Mouse (Mus musculus) forebrain, embryonic 10.5 days (tissue): ENCODE measurements around the gene Ubl4b. TPM values are rescaled to one million over a fixed set of nuclear protein-coding genes. Genes with fewer than 3 reads are reported as not detected.

Experiments used
- DNase-seq: peaks from one replicate; pipeline ENCODE4 v3.0.0-alpha.2; 2017; ENCODE audit warnings: low spot score; ENCODE audit errors: extremely low spot score
- H3K27ac ChIP-seq: fragments of 300-500 bp; sonication (generic); 2 replicates; pipeline ENCODE4 v1.5.1; 2016; ENCODE audit warnings: mild to moderate bottlenecking
- H3K27me3 ChIP-seq: fragments of 300-500 bp; sonication (generic); 2 replicates; pipeline ENCODE4 v1.6.1; 2016; ENCODE audit warnings: mild to moderate bottlenecking; ENCODE audit not compliant: poor library complexity, severe bottlenecking
- H3K36me3 ChIP-seq: fragments of 300-500 bp; sonication (generic); replicated peaks from 2 replicates; pipeline ENCODE4 v1.6.1; 2016; ENCODE audit warnings: mild to moderate bottlenecking, moderate library complexity
- H3K4me1 ChIP-seq: fragments of 300-500 bp; sonication (generic); 2 replicates; pipeline ENCODE4 v1.6.1; 2016
- H3K4me3 ChIP-seq: fragments of 300-500 bp; sonication (generic); 2 replicates; pipeline ENCODE4 v1.5.1; 2016; ENCODE audit warnings: mild to moderate bottlenecking, moderate library complexity
- H3K9me3 ChIP-seq: fragments of 300-500 bp; sonication (generic); 2 replicates; pipeline ENCODE4 v1.6.1; 2016; ENCODE audit warnings: mild to moderate bottlenecking, moderate library complexity
- WGBS: fragments of 180-500 bp; shearing (Covaris S2); methylation state at CpG from one replicate; pipeline ENCODE4 v1.1.7; 2016; 5-methylcytosine and 5-hydroxymethylcytosine counted together
- polyA plus RNA-seq: library from polyadenylated mRNA; unstranded; fragments of >200 nt; fragmentation: Nextera tagmentation; extraction: Ambion mirVana; gene quantifications from 2 replicates; pipeline ENCODE4 v1.2.1, GENCODE M21; 2016

Gene Ubl4b
- polyA plus RNA-seq, 1 experiment from 2014 or later = 0.46 TPM

DNA sequence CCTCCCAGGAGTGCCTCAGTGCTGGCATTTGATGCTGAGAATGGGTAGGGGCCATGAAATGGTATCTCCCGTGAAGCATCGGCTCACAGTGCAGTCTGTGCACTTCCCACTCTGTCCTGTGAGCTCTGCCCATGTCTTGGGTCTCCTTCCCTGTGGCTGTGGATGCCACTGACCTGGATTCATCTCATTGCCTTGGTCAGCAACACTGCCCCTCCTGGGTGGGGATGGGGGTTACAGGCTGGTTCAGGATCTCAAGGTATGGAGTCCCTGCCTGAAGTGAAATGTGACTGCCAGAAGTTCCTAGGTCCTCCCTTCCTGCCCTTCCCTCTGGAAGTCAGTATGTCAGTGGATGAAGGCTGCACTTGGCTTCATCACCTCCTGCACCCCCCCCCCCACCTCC lies 7.2 kb upstream of the Ubl4b start:
- no peak for DNase-seq
- Histone ChIP-seq H3K9me3 (no peaks in the 10 kb centered on the region), H3K4me1 (peaks cover 43% of the 10 kb centered on the region), H3K36me3 (no peaks in the 10 kb centered on the region), H3K27me3 (peaks cover 21% of the 10 kb centered on the region), H3K4me3 (no peak overlapping the region), H3K27ac (no peak overlapping the region)
- WGBS = 74% methylated on average over 2 of the region's 2 CpGs

DNA sequence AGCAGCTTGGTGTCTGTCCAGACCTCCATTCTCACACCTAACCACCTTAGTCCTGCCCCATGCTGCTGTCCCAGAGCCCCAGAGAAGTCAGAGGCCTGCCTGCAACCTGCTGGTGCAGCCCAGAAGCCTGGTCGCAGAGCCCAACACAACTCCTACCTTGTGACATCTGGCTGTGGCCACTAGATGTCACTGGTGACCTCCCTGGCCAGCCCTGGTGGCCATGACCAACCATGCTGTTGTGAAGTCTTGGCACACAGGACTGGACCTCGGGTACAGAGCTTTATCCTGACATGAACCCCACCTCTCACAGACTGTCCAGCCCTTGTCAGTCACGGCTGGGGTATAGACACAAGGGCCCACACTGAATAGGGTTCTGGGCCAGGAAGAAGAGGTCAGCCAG lies 4.3 kb upstream of the Ubl4b start:
- H3K36me3 ChIP-seq = no peaks in the 10 kb centered on the region
- H3K27ac ChIP-seq = no peak overlapping the region
- 17% methylated on average over 3 of the region's 3 CpGs for WGBS
- H3K4me3 ChIP-seq = no peak overlapping the region
- H3K9me3 ChIP-seq = no peaks in the 10 kb centered on the region
- H3K27me3 ChIP-seq = peaks cover 16% of the 10 kb centered on the region; the same call in 1 of the 2 replicates
- peak; percentile 60 for DNase-seq
- peaks cover 28% of the 10 kb centered on the region for H3K4me1 ChIP-seq

DNA sequence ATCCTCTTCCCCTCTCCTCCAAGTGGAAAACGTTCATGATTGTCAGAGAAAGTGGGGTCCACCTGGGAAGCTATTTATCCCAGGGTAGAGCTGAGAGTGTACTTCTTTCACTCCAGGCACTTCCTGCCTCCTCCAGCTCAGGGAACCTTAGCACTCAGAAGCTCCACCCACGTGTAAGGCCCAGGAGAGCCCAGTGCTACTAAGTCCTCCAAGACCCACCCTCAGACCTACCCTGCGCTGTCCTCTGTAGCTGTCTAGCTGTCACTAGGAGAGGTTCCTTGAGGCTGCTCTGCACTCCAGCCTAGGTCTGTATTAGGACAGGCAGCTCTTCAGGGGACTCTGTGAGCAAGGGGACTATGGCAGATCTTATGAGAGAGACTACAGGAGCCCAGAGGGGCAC lies 3.9 kb upstream of the Ubl4b start:
- peaks cover 24% of the 10 kb centered on the region for H3K4me1 ChIP-seq
- H3K27ac ChIP-seq = no peak overlapping the region
- no peak for DNase-seq
- 27% methylated on average over 3 of the region's 3 CpGs for WGBS
- no peak overlapping the region for H3K4me3 ChIP-seq
- peaks cover 16% of the 10 kb centered on the region; the same call in 1 of the 2 replicates for H3K27me3 ChIP-seq
- no peaks in the 10 kb centered on the region for H3K9me3 ChIP-seq
- H3K36me3 ChIP-seq = no peaks in the 10 kb centered on the region

- H3K27ac ChIP-seq = no peak overlapping the region
- peaks cover 13% of the 10 kb centered on the region for H3K4me1 ChIP-seq
- peaks cover under 1% of the 10 kb centered on the region; the same call in 1 of the 2 replicates for H3K27me3 ChIP-seq
- DNase-seq = peak; percentile 64
- 75% methylated on average over 17 of the region's 17 CpGs for WGBS
- no peaks in the 10 kb centered on the region for H3K36me3 ChIP-seq
- no peaks in the 10 kb centered on the region for H3K9me3 ChIP-seq
- H3K4me3 ChIP-seq = no peak overlapping the region
These were observed 4.3 kb downstream of the Ubl4b start for GRCm38 (mm10) chr3:107550409-107551049.

GRCm38 (mm10) chr3:107546956-107547355 lies 7.9 kb downstream of the Ubl4b start:
- H3K9me3 ChIP-seq = no peaks in the 10 kb centered on the region
- DNase-seq = no peak
- 73% methylated on average over 2 of the region's 2 CpGs for WGBS
- H3K4me1 ChIP-seq = peaks cover 9% of the 10 kb centered on the region
- no peaks in the 10 kb centered on the region for H3K36me3 ChIP-seq
- no peak overlapping the region for H3K27ac ChIP-seq
- no peak overlapping the region for H3K4me3 ChIP-seq
- H3K27me3 ChIP-seq = no peaks in the 10 kb centered on the region

DNA sequence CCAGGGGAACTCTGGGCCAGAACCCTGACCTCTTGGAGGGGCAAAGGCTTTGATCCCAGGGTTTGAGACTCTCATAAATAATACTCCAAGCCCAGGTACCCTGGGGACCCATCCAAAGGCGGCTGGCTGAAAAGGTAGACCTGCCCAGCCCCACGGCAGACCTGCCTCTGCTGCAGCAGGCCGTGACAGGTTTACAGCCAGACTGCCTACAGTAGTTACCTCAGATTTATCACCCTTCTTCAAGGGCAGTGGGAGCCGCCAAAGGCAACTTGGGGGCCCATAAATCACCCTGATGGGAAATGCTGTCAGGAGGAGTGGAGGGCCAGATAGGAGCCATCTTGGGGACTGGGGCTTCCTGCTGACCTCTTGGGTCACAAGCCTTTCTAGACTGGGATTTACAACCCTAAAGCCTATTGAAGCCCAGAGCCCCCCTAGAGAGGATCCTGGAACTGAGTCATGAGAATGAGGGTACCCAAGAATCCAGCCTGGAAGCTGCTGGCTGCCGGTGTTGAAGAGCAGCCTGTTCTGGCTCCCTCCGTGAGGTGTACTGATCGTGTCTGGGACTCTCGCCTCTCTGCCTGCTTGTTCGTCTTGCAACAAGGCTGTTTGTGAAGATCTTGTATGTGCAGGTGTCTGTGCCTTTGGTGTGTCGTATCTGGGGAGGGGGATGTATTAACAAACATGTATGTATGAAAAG lies 9.0 kb downstream of the Ubl4b start:
- H3K4me3 ChIP-seq = no peak overlapping the region
- 82% methylated on average over 10 of the region's 10 CpGs for WGBS
- no peak overlapping the region for H3K27ac ChIP-seq
- peaks cover 9% of the 10 kb centered on the region for H3K4me1 ChIP-seq
- H3K9me3 ChIP-seq = no peaks in the 10 kb centered on the region
- no peak for DNase-seq
- H3K36me3 ChIP-seq = no peaks in the 10 kb centered on the region
- H3K27me3 ChIP-seq = no peaks in the 10 kb centered on the region

DNA sequence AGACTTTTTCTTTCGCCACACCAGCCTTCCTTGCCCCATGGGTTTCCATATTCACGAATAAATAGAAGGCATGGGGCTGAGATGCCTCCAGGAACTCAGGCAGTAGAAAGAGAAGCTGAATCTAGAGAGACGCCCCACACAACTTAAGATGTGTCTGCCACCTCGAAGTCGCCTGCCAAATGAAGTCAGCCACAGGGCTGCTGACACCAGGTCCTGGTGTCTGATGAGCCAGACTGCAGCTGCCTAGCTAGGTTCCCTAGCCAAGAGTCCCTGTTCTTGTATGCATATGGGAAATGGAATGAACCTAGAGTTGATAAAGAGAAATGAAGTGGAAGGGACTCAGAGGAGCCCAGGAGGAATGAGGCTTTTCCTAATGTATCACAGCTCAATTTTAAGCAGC lies 9.6 kb downstream of the Ubl4b start:
- Histone ChIP-seq H3K27ac (no peak overlapping the region), H3K4me1 (peaks cover 8% of the 10 kb centered on the region), H3K9me3 (no peaks in the 10 kb centered on the region), H3K4me3 (no peak overlapping the region), H3K36me3 (no peaks in the 10 kb centered on the region), H3K27me3 (no peaks in the 10 kb centered on the region)
- WGBS = 83% methylated on average over 5 of the region's 5 CpGs
- DNase-seq = no peak

GRCm38 (mm10) chr3:107543158-107544080 lies 11.5 kb downstream of the Ubl4b start:
- peaks cover 10% of the 10 kb centered on the region; the same call in 1 of the 2 replicates for H3K27me3 ChIP-seq
- WGBS = 82% methylated on average over 8 of the region's 8 CpGs
- no peaks in the 10 kb centered on the region for H3K9me3 ChIP-seq
- no peak for DNase-seq
- no peaks in the 10 kb centered on the region for H3K4me1 ChIP-seq
- no peak overlapping the region for H3K27ac ChIP-seq
- H3K4me3 ChIP-seq = no peak overlapping the region
- H3K36me3 ChIP-seq = no peaks in the 10 kb centered on the region

DNA sequence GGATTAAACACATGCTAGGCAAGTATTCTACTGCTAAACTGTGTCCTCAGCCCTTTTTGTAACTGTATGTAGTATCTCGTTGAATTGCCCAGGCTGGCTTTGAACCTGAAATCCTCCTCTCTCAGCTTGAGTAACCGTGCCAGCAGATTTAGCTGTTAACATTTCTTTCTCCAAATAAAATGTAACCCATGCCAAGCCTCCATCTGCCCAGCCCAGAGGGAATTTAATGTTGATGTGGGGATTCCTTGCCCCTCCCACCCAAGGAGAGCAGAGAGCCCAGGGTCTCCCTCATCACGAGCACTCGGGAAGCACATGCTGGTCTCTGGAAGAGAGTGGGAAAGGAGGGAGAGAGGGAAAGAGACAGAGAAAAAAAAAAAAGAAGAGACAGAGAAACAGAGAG lies 12.3 kb downstream of the Ubl4b start:
- Histone ChIP-seq H3K9me3 (no peaks in the 10 kb centered on the region), H3K4me1 (peaks cover 1% of the 10 kb centered on the region), H3K27me3 (peaks cover 17% of the 10 kb centered on the region), H3K27ac (no peak overlapping the region), H3K4me3 (no peak overlapping the region), H3K36me3 (no peaks in the 10 kb centered on the region)
- WGBS = 71% methylated on average over 4 of the region's 4 CpGs
- no peak for DNase-seq

GRCm38 (mm10) chr3:107537504-107537889 lies 17.4 kb downstream of the Ubl4b start:
- Histone ChIP-seq H3K4me3 (peak overlapping the region; percentile 36), H3K9me3 (no peaks in the 10 kb centered on the region), H3K4me1 (peaks cover 15% of the 10 kb centered on the region), H3K36me3 (no peaks in the 10 kb centered on the region), H3K27ac (peak overlapping the region; percentile 61; the same call in 1 of the 2 replicates), H3K27me3 (peaks cover 40% of the 10 kb centered on the region)
- no peak for DNase-seq
- 29% methylated on average over 8 of the region's 8 CpGs for WGBS

- H3K27ac ChIP-seq = peak overlapping the region; percentile 61; the same call in 1 of the 2 replicates
- DNase-seq = no peak
- H3K4me1 ChIP-seq = peaks cover 15% of the 10 kb centered on the region
- no peaks in the 10 kb centered on the region for H3K36me3 ChIP-seq
- peaks cover 40% of the 10 kb centered on the region for H3K27me3 ChIP-seq
- WGBS = 5% methylated on average over 17 of the region's 17 CpGs
- H3K4me3 ChIP-seq = peak overlapping the region; percentile 36
- H3K9me3 ChIP-seq = no peaks in the 10 kb centered on the region
These were observed 17.9 kb downstream of the Ubl4b start for GRCm38 (mm10) chr3:107536810-107537503.

DNA sequence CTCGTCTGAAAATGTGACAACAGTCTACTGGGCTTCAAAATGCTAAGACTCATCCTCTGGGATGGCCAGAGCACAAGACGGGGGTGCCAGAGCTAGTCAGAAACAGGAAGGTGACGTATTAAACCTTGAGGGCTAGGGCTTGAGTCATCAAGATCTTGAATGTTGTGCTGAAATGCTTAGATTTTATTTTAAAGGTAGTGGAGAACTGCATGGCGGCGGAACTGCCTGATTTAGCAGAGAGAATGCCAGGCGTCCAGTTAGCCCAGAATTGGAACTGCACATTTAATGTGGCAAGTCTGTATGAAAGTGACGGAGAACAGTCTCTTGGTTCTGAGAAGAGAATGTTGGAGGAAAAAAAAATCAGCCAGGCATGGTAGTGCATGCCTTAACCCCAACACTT lies 19.9 kb downstream of the Ubl4b start:
- Histone ChIP-seq H3K9me3 (no peaks in the 10 kb centered on the region), H3K27ac (no peak overlapping the region), H3K27me3 (peaks cover 40% of the 10 kb centered on the region), H3K36me3 (no peaks in the 10 kb centered on the region), H3K4me3 (no peak overlapping the region), H3K4me1 (peaks cover 15% of the 10 kb centered on the region)
- no peak for DNase-seq
- 87% methylated on average over 7 of the region's 7 CpGs for WGBS
